Mouse (Mus musculus): Measurements from ENCODE around the gene Foxl2. TPM values are rescaled to one million over a fixed set of nuclear protein-coding genes. Genes with fewer than 3 reads are reported as not detected.

Gene Foxl2
- not detected for polyA plus RNA-seq (2014; fragmentation: Illumina TruSeq; extraction: RNeasy Lipid Tissue Mini Kit (QIAGEN cat#74804); ENCODE audit: low read depth, low replicate concordance)

DNA sequence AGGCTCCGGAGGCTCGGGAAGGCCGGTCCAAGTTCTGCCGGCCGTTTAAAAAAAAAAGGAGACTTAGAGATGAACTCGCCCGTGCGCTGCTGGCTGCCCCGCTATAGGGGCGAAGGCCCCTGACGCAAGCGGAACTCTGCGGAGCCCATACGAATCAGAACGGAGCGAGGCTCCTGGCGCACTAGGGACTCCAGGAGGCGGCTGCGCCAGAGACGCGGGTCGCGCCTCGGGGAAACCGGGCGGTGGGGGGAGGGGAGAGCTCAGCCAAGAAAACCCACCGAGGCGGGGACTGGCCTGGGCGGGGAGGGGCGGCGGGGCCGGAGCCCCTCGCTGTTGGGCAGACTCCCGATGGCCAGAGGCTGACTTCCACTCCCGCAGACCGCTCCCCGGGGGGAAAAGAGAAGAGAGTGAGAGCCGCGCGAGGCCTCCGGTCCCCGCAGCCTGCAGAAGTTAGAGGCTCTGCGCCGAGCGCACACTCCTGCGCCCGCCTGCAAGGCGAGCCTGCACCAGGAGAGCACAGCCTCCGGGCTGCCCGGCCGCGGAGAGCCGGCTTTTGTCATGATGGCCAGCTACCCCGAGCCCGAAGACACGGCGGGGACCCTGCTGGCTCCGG is at the start of gene Foxl2:
TSS of gene Foxl2 (plus strand) at position 186 of the 613 bp plus-strand sequence.

DNA sequence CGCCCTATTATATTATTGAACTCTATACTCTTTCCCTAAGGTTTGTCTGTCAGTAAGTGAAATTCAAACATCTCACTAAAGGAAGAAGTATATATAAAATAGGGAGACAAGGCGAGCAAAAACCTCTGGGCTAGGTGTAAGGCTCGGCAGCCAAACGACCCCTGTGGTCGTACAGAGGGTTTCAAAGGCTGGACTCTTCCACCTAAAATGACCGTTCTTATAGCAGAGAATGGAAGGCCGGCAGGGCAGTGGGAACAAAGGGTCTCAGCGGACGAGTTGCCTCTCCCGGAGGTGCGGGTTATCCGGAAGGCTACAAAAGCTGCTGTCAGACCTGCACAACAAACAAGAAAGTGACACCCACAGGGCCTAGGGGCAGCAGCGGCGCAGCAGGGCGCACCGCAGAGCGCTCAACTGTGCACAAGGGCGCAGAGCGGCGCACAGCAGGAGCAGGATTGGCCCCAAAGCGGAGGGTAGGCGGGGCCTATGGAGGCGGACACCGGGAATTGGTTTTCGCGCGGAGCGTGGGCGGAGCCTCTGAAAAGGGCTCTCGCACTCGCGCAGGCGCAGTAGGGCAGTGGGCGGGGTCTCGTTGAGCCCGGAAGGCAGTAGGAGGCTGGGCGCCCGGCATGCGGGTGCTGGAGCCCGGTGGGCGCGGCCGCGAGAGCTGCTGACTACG is 30.9 kb downstream of the Foxl2 start, which contains the start of gene Faim:
TSS of gene Faim (plus strand) at position 574 of the 676 bp plus-strand sequence.

Other genes starting within 250 kb of the Foxl2 start
- not detected for gene Prr23a1, start 112.8 kb upstream of the Foxl2 start, polyA plus RNA-seq (2014; fragmentation: Illumina TruSeq; extraction: RNeasy Lipid Tissue Mini Kit (QIAGEN cat#74804); ENCODE audit: low read depth, low replicate concordance)
- gene Prr23a2, start 98.8 kb upstream of the Foxl2 start, polyA plus RNA-seq (2014; fragmentation: Illumina TruSeq; extraction: RNeasy Lipid Tissue Mini Kit (QIAGEN cat#74804); ENCODE audit: low read depth, low replicate concordance): not detected
- gene Prr23a3, start 90.5 kb upstream of the Foxl2 start, polyA plus RNA-seq (2014; fragmentation: Illumina TruSeq; extraction: RNeasy Lipid Tissue Mini Kit (QIAGEN cat#74804); ENCODE audit: low read depth, low replicate concordance): not detected
- not detected for gene 7420426K07Rik, start 52.2 kb upstream of the Foxl2 start, polyA plus RNA-seq (2014; fragmentation: Illumina TruSeq; extraction: RNeasy Lipid Tissue Mini Kit (QIAGEN cat#74804); ENCODE audit: low read depth, low replicate concordance)
- gene Faim, start 31.1 kb downstream of the Foxl2 start, polyA plus RNA-seq (2014; fragmentation: Illumina TruSeq; extraction: RNeasy Lipid Tissue Mini Kit (QIAGEN cat#74804); ENCODE audit: low read depth, low replicate concordance): 11.8 TPM
- not detected for gene Gm1123, start 80.4 kb downstream of the Foxl2 start, polyA plus RNA-seq (2014; fragmentation: Illumina TruSeq; extraction: RNeasy Lipid Tissue Mini Kit (QIAGEN cat#74804); ENCODE audit: low read depth, low replicate concordance)
- gene Pik3cb, start 185.3 kb downstream of the Foxl2 start, polyA plus RNA-seq (2014; fragmentation: Illumina TruSeq; extraction: RNeasy Lipid Tissue Mini Kit (QIAGEN cat#74804); ENCODE audit: low read depth, low replicate concordance): 6.8 TPM